Mouse (Mus musculus) brain, adult 2 months (tissue): ENCODE measurements around the gene Sgip1.

Experiments used
- DNase-seq: peaks from one replicate; pipeline ENCODE4 v3.0.0; 2011; ENCODE audit warnings: low read depth, low spot score

Gene Sgip1

DNA sequence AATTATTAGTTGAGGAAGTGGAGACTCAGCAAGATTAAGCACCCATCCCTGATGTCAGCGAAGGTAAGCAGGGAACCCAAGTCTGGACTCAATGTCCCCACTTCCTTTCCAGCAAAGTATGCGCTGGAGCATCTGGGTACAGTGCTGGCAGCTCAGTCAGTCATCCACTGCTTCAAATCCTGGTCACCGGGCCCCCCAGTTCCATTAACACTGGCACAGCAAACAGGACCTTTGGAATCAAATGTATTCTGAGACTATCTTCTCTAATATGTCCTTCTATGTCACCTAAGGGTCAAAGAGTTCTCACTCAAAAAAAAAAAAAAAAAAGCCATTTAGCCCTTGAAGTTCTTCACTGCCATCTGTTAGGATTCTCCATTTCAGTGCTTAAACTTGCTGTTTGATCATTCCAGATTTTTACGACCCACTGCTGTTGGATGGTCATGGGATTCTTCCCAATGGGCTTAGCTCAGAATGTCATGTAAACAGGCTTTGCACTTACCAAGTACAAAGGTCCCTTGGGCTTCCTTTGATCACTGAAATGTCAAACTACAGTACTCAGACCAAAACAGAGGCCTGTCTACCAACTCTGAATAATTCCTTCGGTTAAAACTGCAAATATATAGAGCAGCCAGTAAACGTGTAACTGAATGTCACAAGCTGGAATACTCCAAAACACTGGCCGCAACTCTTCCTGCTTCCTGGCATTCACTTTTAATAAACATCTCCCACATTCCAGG lies 99.1 kb downstream of the Sgip1 start:
- DNase-seq = no peak

DNA sequence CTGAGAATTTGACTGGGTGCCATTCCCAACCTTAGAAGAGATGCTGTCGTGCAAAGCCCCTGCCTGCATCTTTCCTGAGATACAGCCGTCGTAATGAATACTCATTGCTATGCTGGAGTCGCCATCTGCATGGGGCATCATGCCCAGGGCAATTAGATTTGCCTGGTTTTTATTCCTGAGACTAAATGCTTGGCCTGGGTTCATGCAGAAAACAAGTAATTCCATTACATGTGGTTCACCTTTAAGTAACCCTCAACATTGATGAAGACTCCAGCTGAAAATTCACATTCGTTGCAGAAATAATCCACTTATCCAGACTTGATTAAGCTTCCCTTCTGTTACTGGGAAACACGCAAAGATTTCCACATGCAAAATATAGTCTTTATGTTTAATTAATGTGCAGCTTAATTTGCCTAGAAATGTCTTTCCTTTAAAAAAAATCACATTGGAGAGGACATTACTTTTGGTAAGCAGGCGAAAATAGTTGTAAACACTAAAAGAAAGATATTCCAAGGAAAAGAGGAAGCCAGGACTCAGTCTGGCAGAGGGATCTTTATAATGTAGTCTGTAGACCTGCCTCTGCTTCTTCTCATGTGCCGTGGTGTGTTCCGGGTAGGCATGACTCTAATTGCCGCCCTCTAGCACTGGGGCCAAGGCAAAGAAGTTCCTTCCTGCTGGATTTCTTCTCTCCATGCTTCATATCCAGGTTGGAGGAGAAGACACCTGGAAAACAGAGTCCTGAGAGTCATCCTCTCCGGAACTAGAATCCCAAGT lies 100.0 kb downstream of the Sgip1 start:
- DNase-seq = peak; percentile 50

DNA sequence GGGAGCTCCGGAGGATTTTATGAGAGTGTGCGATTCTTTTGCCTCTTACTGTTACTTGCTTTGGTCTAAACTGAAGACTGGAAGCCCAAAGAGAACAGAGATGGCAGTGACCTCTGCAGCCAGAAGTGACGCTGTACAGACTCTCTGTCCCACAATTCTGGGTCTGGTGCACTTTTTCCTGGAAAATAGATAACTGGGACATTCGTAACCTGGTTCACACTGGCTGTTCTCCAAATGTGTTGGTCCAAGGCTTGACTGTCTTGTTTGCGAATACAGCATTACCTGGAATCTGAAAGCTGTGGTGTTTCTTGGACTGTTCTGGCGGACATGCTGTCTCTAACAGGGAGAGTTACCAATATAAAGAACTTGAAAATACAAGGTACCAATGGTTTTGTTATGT lies 109.4 kb downstream of the Sgip1 start:
- DNase-seq = no peak

DNA sequence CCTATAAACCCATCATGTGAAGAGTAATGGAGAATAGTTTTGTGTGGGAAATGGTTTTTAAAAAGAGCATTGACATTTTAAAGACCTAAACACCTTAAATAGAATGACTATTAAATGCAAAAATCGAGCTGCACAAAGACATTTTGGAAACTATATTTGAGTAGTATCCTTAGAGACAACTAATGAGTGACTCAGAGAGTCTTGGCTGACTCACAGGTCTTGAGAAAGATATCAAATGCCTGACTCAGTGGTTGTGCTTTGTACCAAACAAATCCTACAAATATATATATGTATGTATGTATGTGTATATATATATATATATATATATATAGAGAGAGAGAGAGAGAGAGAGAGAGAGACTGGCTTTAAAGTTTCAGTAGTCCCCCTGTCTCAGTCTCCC lies 110.1 kb downstream of the Sgip1 start:
- peak; percentile 67 for DNase-seq

DNA sequence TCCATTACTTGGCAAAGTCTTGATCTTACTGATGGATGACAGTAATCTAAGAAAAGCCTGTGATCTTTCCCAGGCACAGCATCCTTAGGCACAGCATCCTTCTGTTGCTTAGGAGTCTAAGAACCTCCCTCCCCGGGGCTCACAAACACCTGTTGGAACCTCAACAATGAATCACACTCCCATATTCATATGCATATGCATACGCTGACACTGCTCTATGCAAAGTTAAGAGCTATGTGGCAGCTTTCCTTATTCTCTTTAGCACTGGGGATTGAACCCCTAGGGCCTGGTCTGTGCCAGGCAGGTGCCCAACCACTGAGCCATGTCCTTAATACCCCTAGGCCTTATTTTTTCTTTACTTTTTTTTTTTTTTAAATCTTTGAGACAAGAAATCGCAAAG lies 111.2 kb downstream of the Sgip1 start:
- DNase-seq = peak; percentile 82

DNA sequence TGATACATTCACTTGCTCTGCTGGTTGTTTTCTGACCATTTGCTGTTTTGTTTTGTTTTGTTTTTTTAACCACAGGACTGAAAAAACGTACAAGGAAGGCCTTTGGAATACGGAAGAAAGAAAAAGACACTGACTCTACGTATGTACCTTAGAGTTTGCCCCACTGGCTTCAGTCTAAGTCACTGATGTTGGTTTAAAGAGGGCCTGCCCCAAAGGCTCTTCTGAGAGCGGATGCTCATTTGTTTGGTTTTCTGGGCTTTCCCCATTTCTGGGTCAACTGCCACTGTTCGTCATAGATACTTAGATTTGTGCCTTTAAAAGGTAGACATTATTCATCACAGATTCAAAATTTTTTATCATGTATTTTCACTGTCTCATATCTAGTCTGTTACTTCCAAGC lies 111.7 kb downstream of the Sgip1 start:
- DNase-seq = no peak

DNA sequence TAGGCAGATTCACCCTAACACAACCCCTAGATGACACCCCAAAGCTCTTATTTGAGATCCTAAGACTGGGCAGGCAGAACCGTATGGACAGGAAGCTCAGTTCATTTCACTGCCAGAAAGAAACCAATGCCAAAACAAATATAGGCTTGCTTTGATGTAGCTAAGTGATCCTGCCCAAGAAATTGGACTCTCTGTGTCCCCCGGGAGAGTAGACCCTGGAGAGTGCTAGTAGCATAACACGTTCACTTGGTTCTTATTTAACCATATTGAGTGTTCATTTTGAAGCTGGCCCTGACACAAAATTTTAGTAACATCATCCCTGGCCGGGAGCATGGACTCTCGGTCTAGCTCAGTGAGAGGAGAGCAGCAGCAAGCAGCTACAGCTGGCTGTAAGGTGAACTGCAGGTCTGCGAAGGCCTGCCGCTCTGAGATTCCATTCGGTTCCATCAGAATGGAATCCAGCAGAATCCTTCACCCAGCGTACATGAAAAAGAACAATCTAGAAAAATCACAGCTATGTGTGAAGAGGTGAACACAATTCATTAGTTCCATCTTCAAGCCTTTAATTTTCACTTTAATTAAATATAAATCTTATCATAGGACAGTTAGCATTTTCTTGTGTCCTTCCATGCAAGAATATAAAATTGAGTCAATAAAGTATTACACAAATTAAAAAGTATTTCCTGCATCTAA lies 112.4 kb downstream of the Sgip1 start:
- peak; percentile 58 for DNase-seq

DNA sequence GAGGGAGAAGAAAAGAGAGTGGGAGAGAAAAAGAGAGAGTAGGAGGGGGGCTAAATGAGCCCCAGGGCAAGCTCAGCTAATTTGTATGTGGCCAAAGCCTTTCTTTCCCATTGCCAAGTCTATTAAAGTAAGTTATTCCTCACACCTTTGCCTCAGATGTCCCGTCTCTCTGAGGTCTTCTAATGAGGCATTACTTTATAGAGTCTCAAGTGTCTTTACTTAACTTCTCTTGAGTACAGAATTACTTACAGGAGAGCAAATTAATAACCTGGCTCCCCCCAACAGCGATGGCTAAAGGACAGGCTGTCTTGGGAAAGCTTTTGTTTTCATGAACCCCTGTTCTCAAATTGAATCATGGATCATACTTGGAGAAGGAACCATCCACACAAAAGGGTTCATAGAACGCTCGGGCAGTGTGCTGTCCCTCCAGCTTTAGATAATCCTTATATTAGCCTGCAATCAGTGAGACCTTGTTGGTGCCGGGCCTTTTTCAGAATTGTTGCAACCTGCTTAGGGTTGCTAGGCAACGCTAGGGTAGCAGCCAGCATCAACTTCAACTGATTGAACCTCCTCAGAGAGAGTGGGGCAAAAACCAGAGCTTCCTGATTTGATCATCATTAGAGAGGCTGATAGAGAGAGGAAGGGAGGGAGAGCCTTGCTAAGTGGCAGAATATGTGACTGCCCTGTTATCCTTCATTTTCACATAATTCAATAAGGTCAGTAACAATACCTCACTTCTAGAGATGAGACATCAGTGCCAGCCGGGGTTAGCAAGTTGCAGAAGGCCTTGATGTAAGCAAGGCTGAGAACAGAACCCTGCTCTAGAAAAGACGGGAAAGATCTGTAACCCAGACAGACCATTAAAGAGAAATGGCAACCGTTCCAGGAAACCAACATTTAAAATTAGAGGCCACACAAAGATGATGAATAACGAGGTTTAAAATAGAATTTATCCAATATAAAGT lies 114.1 kb downstream of the Sgip1 start:
- DNase-seq = peak; percentile 65

DNA sequence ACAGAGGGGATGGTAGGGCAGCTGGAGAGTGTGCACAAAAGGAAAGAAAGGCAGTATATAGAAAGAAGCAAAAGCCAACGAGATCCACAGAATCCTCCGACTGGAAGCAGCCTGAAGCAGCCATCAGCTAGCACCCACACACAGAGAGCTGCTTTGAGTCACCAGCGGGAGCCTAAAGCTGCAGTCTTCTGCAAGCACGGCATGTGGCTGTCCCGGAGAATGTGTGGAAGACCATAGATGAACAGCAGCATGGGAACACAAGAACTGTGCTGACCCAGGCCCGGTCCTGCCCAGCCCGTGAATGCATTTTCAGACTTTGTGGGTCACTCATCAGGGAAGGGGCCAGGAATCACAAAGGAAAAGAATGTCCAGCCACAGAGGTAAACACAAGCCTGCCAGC lies 115.0 kb downstream of the Sgip1 start:
- DNase-seq = peak; percentile 93

DNA sequence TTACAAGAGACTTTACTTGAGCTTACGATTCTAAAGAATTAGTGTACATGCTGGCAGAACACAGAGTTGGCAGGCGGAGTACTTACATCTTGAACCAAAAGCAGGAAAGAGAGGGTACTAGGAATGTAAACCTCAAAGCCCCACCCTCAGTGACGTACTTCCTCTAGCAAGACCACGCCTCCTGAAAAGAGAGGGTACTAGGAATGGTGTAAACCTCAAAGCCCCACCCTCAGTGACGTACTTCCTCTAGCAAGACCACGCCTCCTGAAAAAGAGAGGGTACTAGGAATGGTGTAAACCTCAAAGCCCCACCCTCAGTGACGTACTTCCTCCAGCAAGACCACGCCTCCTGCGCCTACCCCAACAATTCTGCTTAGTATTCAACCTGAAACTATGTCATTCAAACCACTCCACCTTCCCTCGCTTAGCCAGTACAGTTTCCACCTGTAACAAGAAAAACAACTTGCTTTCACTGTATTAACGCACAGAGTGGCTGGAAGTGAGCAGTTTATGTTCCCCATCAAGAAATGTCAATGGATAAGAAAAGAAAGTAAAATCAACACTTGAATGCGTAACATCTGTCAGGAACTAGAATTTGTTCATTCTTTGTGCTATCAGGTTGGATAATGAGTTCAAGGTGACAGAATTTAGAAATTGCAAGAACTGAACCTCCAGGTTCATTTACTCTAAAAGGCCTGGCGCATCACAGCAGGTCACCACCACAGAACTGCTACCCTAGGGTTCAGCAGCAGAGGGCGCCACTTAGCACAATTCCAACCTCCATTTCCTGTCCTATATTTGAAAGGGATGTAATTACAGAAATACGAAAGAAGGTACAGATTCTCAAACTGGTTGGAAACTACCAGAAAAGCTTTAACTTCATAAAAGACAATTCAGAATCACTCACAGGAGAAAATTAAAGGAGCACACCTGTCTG lies 118.4 kb downstream of the Sgip1 start:
- DNase-seq = no peak

DNA sequence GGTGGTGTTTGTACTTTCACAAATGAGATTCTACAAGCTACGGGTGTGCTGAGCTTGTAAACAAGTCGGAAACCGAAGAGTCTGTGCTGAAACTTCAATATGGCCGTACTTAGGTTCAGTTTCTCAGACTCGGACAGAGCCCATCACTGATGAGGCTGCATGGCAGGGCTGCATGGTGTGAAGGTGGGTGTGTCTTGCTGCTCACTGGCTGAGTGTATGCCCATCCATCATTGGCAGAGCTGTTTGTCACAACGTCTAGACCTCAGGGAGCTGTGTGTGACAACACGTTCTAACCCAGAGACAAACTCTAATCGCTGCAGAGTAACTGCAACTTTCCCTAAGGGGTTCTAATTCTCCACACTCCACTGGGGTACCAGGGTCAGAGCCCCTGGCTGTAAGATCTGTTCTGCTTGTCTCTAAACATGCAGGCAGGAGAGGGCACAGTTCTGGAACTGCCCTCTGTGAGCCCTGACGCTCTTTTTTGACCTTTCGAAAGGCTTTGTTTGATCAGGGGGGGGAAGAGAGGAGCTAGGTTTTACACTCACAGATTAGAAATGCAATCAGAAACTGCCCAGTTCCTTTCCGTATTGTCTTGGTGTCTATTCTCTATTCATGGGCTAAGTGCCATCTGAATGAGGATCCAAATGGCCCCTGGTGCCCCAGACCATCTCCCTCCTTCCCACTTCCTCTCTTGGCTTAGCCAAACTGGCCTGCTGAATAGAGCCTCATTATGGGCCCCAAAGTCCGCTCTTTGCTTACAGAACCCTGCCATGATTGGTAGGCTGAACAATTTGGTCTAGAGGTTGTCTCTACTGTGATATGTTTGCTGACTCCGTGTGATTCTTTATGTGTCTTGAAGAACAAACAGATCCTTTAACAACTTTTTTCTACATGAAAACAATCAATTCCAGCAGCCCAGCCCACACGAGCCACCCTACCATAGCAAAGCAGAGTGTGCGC lies 121.9 kb downstream of the Sgip1 start:
- no peak for DNase-seq

DNA sequence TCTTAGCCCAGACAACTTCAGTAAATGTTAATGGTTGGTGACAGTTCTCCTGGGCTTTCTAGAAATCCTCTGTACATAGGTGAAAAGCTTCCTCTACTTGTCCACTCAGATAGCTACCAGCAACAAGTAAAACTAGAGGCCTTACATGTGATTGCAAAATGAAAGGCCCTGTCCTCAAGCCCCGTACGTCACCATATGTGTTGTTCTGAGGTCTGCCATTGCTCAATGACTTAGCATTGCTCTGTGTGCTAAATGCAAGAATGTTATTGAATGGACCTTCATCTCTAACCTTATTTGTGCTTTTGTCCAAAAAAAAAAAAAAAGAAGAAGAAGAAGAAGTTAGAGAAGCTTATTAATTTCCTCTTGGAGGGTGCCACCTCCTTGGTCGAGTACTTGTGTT lies 125.4 kb downstream of the Sgip1 start:
- no peak for DNase-seq

DNA sequence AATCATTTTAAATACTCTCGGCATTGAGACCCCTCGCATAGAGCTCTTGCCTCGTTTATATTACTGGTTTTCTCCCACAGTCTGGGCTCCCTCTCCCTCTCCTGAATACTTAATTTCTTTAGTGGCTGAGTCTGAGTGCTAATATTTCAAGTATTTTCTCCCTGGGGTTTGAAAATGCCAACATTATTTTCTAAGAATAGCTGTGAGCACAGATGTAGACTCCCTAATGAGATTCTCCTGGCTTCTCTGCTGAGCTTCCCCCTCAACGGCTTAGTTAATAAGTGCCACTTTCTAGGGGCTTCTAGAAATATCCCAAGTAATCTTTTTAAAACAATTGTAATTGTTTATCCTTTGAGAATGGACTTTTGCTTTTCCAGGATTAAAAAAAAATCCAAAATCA lies 130.2 kb downstream of the Sgip1 start:
- peak; percentile 54 for DNase-seq

DNA sequence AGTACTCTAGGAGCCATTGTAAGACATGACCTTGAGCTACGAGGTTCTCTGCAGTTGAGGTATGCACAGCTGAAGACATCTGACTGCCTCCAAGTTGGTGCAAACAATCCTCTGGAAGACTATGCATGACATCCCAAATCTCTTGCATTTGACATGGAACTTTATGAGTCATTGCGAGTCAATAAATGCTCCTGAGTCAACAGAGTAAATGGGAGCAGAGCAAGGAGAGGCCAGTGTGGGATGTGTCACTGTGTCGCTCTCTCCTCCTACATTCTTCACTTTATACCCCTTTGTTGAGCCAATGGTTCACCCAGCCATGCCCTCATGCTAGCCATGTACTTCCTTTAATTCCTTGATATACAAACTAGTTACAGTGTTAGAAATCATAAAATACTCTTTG lies 142.0 kb downstream of the Sgip1 start:
- no peak for DNase-seq

DNA sequence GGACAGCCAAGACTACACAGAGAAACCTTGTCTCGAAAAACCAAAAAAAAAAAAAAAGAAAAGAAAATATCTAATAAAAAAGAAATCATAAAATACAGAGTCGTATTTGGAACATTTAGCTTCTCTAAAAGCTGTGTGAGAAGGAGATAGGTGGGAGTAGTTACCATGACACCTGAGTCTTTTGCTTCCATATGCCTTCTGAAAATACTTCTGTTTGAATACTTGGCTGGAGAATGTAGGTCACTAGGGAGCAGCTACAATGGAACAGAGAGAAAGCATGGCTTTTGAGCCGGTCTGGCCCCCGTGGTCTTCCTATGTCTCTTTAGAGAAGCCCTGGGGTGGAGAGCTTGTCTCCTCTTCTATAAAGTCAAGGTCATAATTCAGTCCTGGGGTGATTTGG lies 143.1 kb downstream of the Sgip1 start:
- peak; percentile 66 for DNase-seq

DNA sequence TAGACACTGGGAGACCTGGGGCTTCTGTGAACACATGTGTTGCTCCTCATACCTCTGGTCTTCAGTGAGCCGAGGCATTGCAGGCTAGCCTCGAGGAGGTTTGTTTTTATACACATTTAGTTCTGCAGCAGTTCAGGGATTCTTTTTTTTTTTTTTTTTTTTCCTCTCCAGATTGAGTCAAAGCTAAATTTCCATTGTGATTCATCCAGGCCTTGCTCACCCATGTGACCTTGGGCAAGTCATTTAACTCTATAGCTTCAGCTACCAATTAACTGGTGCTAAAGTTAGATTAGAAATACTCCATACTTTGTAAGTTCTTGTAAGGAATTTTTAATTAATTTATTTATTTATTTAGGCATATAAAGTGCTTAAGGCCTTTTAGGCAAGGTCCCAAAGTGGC lies 145.4 kb downstream of the Sgip1 start:
- DNase-seq = peak; percentile 33

DNA sequence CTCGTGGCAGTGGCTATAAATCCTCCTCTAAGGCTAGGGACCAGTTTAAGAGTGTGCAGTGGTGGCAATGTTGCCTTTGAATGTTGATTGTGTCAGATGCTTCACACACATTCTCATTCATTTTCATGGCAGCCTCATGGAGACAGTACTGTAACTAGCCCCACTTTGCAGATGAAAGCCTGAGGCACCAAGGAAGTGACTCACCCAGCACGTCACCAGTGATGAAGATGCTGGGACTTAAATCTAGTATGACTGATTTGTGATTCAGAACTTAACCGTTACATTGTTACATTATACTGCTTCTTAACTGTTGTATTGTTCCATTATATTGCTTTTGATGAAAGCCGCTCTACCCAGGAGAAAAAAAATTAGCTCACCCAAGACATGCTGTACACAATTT lies 145.8 kb downstream of the Sgip1 start:
- DNase-seq = no peak

DNA sequence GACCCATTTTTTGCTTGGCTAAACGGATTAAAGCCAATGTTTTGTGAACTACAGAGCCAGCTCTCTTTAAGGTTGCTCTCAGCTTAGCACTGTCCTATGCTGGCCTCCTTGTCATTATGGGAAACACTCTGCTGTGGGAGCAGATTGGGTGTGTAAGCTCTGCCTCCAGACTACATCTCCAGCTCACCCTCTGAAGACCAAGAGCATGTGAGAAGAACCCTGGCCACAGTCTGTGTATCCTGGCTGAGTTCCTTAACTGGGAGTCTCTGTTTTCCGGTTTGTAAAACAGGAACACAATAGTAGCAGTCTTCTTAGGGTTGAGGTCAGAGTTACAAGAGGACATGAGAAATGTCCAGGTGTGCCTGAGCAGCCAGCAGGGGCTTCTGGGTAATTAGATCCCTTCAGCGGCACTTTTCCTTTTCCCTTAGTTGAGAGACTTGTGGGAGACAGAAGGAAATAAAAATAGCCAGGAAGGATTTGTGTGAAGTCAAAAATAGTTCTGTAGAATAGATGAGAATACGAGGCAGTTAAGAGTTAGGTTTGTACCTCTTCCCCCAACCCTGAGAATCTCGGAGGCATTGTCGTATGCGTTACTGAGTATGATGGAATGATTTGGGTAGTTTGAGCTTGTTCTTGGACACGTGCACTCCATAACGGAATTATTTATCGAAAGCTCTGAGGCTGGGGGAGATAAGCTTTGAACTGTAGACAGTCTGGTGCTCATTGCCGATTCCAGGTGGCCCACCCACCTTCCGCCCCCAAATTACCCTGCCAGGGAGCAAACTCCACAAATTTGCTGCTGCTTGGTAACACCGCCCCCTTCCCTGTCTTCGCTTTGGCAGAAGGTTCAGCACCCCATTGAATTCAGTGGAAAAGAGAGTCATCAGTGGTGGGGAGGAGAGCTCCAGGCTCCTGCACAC lies 146.9 kb downstream of the Sgip1 start:
- DNase-seq = peak; percentile 91
